Mouse (Mus musculus) cerebellum, postnatal 4 days (tissue): ENCODE measurements around the gene Nrg4.
A peak's percentile ranks its signal among the peaks of the same experiment; 100 is the strongest.

Experiments
- DNase-seq, 2 experiments: peaks; one replicate each; pipeline ENCODE4 v3.0.0; 2022; ENCODE audit warnings: low spot score in 2 of 2, mixed read lengths in 1 of 2

Gene Nrg4

GRCm38 (mm10) chr9:55322641-55323040, 4.0 kb downstream of the Nrg4 start:
- DNase-seq = no peak

DNA sequence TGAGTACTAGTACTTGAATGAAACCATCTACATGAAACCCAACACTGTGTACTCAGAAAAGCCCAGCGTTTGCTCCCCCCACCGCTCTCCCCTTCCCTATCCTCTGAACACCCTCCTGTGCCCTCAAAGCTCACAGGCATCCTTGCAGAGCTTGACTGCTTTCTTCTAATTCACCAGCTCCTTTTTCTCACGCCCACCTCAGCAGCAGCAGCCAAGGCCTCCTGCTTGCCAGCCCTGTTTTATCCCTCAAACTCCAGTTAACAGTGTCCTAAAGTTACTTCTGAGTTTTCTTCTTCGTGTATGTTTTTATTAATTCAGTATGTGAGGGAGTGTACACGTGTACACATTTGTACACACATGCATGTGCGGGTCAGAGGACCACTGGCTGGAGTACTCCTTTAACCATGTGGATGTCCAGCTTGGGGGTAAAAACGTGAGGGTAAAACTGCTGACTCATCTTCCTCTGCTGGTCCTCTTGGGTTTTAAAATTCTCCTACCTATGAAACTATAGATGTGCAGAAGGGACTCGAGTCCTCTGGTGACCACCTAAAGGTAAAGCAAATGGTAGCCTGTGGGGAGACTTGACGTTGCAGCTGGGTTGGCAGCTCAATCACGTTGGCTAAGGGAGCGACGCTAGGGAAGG, 12.9 kb downstream of the Nrg4 start:
- no peak for DNase-seq

GRCm38 (mm10) chr9:55311560-55311959, 15.1 kb downstream of the Nrg4 start:
- peak; percentile 41 to 72 for DNase-seq

- DNase-seq = no peak
Observed at GRCm38 (mm10) chr9:55308455-55308854, 18.2 kb downstream of the Nrg4 start.

DNA sequence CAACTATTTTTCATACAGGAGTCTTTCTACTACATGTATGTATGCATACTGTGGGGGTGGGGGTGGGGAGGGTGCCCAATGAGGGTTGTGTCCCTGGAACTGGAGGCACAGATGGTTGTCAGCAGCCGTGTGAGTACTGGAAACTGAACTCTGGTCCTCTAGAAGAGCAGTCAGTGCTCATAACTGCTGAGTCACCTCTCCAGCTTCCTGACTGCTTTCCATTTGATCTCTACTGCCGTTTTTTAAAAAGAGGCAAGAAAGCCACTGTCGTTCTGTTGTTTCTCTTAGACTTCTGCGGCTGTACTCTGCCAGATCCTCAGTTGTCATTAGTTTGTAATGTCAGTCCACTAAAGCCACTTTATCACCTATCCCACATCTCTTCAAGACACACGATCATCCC, 19.1 kb downstream of the Nrg4 start:
- DNase-seq = no peak

DNA sequence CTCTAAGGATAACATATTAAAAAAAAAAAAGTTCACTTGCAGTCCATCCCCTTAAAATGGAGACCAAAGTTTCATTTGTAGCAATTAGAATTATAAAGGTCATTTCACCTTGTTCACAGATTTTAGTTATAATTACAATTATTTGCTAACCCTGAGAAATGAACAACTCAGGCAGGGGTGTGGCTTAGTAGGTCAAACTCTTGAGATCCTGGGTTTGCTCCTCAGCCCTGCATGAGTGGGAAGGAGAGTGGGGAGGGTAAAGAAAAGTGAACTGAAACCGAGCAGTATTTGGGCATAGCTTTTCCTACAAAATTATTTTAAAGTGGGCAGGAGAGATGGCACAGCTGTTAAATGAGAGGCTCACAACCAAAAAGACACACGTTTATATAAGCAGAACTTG, 19.6 kb downstream of the Nrg4 start:
- no peak for DNase-seq

DNA sequence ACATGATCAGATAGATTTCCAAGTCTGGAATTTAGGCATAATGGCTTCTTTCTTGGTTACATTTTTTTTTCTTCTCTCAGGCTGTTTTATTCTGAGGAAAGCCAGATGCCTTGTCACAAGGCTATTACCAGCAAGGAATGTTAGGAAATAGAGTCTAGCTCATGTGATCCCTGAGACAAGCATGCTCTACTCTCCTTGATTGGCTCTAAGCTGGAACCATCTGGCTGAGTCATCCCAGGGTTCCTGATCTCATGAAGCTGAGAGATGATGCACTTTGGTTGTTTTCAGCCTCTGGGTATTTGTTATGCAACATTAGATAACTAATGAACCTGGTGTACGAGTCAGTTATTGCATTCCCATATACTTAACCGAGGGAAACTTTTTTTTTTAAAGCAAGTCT, 30.4 kb downstream of the Nrg4 start:
- DNase-seq = no peak

- no peak for DNase-seq
Observed at GRCm38 (mm10) chr9:55291966-55292365, 34.7 kb downstream of the Nrg4 start.

- no peak for DNase-seq
Observed at GRCm38 (mm10) chr9:55289475-55290198, 37.0 kb downstream of the Nrg4 start.

- no peak for DNase-seq
Observed at GRCm38 (mm10) chr9:55285197-55285596, 41.4 kb downstream of the Nrg4 start.

- DNase-seq = no peak
Observed at GRCm38 (mm10) chr9:55283516-55283915, 43.1 kb downstream of the Nrg4 start.

DNA sequence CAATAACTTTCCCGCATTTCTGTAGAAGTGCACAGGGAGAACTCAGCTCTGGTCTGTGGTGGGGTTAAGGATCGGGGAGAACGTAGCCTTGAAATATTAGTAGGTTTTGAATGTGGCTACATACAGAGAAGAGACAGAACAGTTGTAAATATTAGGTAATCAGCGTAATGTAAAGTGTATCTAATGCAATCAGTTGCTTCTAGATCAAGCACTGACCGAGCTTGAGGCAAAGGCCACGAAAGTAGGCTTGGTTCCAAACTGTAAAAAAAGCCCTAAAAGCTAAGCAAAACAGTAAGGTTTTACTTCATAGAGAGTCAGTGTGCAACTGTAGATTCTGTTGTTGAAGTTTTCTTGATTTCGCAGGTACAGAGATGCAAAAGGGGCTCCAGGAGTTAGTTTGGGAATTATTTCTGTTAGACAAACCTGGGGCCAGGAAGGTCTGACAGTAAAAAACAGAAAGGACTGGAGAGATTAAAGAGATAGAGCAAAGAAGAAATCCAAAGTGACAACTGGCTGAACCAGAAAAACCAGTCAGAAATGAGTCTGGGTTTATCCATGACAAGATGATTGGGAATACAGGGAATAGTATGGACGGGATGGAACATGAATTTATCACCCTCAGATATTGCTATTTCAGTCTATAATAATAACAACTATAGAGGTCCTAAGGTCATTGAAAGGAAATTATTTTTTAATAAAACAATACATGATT, 47.4 kb downstream of the Nrg4 start:
- no peak for DNase-seq

GRCm38 (mm10) chr9:55277562-55277961, 49.1 kb downstream of the Nrg4 start:
- no peak for DNase-seq

DNA sequence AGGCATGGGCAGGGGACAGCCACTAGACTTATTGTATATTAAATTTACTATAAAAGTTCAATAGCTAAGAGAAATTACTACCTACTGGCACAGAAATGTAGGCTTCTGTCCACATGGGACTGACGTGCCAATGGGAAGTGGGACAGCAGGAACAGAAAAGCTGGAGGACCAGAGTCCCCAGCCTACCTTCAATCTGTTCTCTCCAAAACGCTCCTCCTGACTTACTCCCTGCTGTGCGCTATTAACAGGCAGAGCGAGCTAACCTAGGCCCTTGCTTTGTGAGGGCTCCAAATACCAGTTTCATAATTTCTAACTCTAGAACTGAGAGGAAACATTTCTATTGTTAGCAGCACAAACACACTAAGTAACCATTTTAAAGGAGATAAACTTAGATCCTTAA, 52.7 kb downstream of the Nrg4 start:
- no peak for DNase-seq

- no peak for DNase-seq
Observed at GRCm38 (mm10) chr9:55271960-55272560, 54.6 kb downstream of the Nrg4 start.

DNA sequence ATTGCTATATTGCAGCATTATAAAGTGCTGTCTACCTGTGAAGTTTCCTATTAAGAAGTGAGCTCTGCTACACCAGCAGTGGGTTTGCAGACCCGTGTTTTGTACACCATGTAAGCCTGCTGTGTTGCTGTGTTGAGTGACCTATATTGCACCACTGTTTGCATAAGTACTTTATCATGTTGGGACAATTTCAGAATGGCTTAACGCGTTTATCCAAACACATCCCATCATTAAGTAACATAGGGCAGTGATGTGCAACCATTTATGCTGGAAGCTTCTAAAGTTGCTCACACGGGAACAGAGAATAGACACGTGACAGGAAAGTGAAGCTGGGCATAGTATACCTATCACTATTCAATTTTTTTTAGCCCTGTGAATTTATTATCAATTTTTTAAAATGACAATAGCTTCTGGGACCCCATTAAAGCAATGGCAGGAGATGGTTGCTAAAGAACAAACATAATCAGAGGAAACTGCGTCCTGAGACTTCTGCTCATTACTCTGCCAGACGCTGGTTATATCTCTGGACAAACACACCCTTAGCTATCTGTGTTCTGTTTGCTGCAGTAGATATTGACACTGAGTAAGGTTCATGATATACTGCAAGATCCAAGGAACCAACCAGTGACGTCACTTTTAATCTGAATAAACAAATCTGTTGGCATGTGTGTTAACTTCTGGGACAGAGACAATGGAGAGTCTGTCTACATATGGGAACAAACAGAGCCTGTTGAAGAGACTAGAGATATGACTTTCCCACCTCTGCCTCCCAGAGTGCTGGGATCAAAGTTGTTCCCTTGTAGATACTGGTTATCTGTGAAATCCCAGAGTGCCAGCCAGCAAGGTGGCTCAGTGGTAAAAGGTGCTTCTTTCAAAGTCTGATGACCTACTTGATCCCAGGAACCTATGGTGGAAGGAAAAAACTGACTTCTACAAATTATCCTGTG, 62.0 kb downstream of the Nrg4 start:
- DNase-seq = no peak

- no peak for DNase-seq
Observed at GRCm38 (mm10) chr9:55259741-55260140, 66.9 kb downstream of the Nrg4 start.

GRCm38 (mm10) chr9:55257105-55257504, 69.5 kb downstream of the Nrg4 start:
- no peak for DNase-seq

- no peak for DNase-seq
Observed at GRCm38 (mm10) chr9:55255604-55256003, 71.0 kb downstream of the Nrg4 start.

- DNase-seq = no peak
Observed at GRCm38 (mm10) chr9:55255056-55255455, 71.6 kb downstream of the Nrg4 start.

- no peak for DNase-seq
Observed at GRCm38 (mm10) chr9:55253849-55254248, 72.8 kb downstream of the Nrg4 start.
